Mouse (Mus musculus) E14TG2a.4 (cell line): ENCODE data around the gene Iffo2.

ENCODE experiments used
- H3K27me3 ChIP-seq: 2 replicates; pipeline ENCODE4 v1.6.1; 2014; ENCODE audit warnings: low read length, control low read depth; ENCODE audit not compliant: insufficient read depth
- H3K36me3 ChIP-seq: 2 replicates; pipeline ENCODE4 v1.6.1; 2014; ENCODE audit warnings: low read length, control low read depth; ENCODE audit not compliant: insufficient read depth
- H3K4me1 ChIP-seq: replicated peaks from 2 replicates; pipeline ENCODE4 v1.6.1; 2014; ENCODE audit warnings: low read depth, low read length, control low read depth
- H3K4me3 ChIP-seq: replicated peaks from 2 replicates; pipeline ENCODE4 v1.5.1; 2014; ENCODE audit warnings: mild to moderate bottlenecking, low read length
- H3K9me3 ChIP-seq: 2 replicates; pipeline ENCODE4 v1.6.1; 2014; ENCODE audit warnings: low read length, control low read depth
- CTCF ChIP-seq: conservative IDR thresholded peaks from 2 replicates; pipeline ENCODE4 v1.5.1; 2014; ENCODE audit warnings: low read length
- NANOG ChIP-seq: IDR thresholded peaks from 2 replicates; pipeline ENCODE4 v1.6.1; 2014; ENCODE audit warnings: borderline replicate concordance, low read length, mixed read lengths
- POU5F1 ChIP-seq: IDR thresholded peaks from 2 replicates; pipeline ENCODE4 v1.6.1; 2014; ENCODE audit warnings: low read length, borderline replicate concordance

The Iffo2 gene

DNA sequence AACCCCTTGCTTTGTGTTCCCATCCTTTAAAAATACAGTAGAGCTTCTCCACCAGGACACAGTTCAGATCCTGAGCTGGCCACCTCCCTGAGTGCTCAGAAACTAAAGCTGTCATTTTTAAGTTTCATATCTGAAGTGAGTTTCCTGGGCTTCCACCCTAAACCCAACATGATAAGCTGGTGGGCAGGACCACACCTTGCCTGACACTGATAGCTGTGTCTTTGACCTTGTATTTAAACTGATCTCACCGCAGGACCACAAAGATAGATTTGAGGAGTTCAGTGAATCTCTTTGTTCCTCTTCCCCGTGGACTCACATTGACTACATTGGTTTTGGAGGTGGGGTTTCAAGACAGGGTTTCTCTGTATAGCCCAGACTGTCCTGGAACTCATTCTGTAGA, 17.4 kb upstream of the Iffo2 start:
- TF ChIP-seq CTCF (no peak), NANOG (no peak), POU5F1 (no peak)
- H3K27me3 ChIP-seq, result no peaks in the 10 kb centered on the region
- no peaks in the 10 kb centered on the region; the same call in 1 of the 2 replicates for H3K4me1 ChIP-seq
- no peaks in the 10 kb centered on the region for H3K9me3 ChIP-seq
- no peak overlapping the region for H3K4me3 ChIP-seq
- H3K36me3 ChIP-seq, result no peaks in the 10 kb centered on the region

DNA sequence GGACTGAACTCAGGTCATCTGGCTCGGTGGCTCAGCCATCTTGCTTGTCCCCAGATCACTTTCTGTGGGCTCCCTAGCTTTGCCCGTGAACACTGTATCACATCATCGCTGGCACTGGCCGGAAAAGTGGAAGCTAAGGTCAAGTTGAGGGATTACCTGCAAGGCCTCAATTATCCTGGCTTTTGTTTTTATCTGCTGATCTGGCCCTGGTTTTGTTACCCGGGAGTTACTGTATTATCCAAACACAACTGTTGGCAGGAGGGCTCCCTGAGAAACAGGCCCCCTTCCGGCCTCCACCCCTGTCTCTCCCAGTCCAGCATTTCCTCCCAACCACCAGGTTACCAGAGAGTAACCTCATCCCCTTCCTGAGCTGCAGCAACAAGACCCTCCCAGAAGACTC, 11.1 kb upstream of the Iffo2 start:
- H3K27me3 ChIP-seq, result peaks cover 25% of the 10 kb centered on the region
- 0 out of 2 replicates have a peak, but pooled peaks cover 9% of the 10 kb centered on the region for H3K4me1 ChIP-seq
- H3K4me3 ChIP-seq, result no peak overlapping the region
- no peaks in the 10 kb centered on the region for H3K9me3 ChIP-seq
- TF ChIP-seq POU5F1, result no peak
- no peaks in the 10 kb centered on the region for H3K36me3 ChIP-seq

DNA sequence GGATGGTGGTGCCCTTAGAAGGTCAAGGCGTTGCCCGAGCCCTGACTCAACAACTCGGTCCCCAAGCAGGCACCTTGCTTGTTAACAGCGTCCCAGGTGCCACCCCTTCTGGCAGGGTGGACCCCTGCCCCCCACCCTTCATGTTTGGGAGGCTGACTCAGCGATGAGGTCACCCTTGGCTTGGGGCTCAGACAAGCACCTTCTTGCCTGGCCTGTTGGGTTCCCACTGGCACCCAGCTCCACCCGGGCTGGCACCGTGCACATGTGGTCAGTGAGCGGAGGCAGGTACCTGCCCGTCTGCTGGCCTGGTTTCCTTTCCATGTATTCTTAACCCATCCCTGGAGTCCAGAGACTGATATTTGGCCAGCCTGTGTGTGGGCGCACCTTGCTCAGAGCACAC, 8.4 kb upstream of the Iffo2 start:
- no peaks in the 10 kb centered on the region; the same call in 1 of the 2 replicates for H3K9me3 ChIP-seq
- no peaks in the 10 kb centered on the region for H3K36me3 ChIP-seq
- TF ChIP-seq CTCF, result no peak
- no peak for TF ChIP-seq NANOG
- TF ChIP-seq POU5F1, result no peak
- 0 out of 2 replicates have a peak, but pooled peaks cover 9% of the 10 kb centered on the region for H3K4me1 ChIP-seq
- H3K4me3 ChIP-seq, result no peak overlapping the region
- peaks cover 25% of the 10 kb centered on the region for H3K27me3 ChIP-seq

DNA sequence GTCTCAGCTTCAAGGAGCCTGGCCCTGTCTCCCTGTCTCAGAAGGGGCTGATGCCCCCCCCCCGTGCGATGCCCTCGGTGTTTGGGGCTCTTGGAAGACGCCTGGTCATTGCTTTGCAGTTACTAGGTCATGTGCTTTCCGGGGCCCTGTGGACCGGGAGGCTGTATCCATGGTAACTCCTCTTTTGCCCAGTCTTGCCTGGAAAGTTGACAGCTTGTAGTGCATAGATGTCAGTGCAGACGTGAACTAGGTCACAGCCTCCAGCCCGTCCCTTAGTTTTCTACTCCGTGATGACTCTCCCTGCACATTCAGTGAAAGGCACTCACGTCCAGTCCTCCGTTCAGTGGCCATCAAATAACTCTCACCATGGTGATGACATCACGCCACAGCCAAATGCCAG, 3.9 kb upstream of the Iffo2 start:
- H3K9me3 ChIP-seq, result no peaks in the 10 kb centered on the region; the same call in 1 of the 2 replicates
- H3K27me3 ChIP-seq, result peaks cover 27% of the 10 kb centered on the region
- no peak overlapping the region for H3K4me3 ChIP-seq
- TF ChIP-seq CTCF (no peak), POU5F1 (no peak), NANOG (no peak)
- no peaks in the 10 kb centered on the region for H3K36me3 ChIP-seq
- no peaks in the 10 kb centered on the region for H3K4me1 ChIP-seq

DNA sequence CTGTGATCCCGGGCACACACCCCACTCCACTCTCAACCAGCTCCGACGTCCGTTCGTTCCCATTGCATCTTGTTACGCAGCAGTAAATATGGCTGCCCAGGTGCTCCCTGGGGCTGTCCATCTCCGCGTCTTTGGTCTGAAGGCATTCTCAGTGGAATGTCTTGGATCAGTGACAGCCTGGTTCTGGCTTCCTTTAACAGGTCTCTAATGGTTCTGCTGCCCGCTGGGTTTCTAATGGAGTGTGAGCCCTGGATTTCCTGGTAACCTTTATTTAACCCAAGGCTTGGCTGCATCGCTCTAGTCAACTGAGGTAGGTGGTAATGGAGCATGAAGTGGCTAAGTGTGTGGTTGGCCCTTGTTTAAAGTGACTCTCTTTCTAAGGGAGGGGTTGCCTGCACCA, 1.7 kb downstream of the Iffo2 start:
- no peak overlapping the region for H3K4me3 ChIP-seq
- no peaks in the 10 kb centered on the region for H3K9me3 ChIP-seq
- H3K4me1 ChIP-seq, result peaks cover 8% of the 10 kb centered on the region
- H3K36me3 ChIP-seq, result no peaks in the 10 kb centered on the region
- peaks cover 25% of the 10 kb centered on the region for H3K27me3 ChIP-seq
- no peak for TF ChIP-seq CTCF
- TF ChIP-seq POU5F1, result no peak
- no peak for TF ChIP-seq NANOG

DNA sequence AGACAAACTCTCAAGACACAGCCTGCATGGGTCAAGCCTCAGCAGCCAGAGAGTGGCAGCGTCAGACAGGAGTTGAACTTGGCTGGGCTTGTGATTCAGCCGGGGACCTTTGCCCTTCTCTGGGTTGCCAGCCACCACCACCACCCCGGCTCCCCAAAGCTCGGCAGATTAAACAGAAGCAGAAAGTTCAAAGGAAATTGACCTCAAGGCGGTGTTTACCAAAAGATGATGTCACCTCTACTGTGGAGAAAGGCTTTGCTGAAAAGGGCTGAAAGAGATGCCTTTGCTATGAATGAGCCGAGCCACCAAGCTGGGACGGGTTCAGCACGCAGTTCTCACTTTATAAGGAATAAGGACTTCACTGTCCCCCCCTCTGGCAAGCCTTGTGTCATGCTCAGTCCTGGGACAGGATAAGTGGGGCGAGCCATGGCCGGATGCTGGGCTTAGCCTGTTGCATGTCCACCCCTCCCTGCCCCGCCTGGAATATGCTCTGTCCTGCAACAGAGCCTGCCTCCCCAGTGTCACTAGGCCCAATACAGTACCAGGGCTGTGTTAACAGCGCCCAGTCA, 4.9 kb downstream of the Iffo2 start:
- TF ChIP-seq POU5F1 (no peak), NANOG (no peak), CTCF (no peak)
- Histone ChIP-seq H3K4me3 (no peak overlapping the region), H3K4me1 (peaks cover 8% of the 10 kb centered on the region), H3K9me3 (no peaks in the 10 kb centered on the region), H3K36me3 (no peaks in the 10 kb centered on the region), H3K27me3 (peaks cover 36% of the 10 kb centered on the region)

DNA sequence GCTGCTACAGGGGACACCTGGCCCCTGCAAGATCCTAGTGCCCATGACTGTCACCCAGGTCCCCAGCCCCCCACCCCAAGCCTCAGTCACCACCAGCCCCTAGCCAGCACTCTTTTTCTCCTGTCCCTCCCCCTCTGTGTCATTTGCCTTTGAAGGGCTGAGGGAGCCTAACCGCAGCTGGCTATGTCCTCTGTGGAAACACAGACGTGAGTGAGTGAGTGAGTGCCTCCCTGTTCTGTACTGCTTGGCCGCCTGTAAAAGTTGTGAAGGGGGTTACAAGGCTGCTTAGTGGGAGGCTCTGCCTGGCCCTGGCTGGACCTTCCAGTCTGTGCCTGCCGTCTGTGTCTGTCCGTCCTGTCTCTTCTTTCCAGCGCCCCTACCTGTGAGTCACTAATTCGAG, 5.4 kb downstream of the Iffo2 start:
- H3K4me3 ChIP-seq, result no peak overlapping the region
- no peak for TF ChIP-seq CTCF
- no peak for TF ChIP-seq POU5F1
- no peak for TF ChIP-seq NANOG
- H3K9me3 ChIP-seq, result no peaks in the 10 kb centered on the region
- H3K4me1 ChIP-seq, result peaks cover 8% of the 10 kb centered on the region
- H3K27me3 ChIP-seq, result peaks cover 36% of the 10 kb centered on the region
- no peaks in the 10 kb centered on the region for H3K36me3 ChIP-seq

DNA sequence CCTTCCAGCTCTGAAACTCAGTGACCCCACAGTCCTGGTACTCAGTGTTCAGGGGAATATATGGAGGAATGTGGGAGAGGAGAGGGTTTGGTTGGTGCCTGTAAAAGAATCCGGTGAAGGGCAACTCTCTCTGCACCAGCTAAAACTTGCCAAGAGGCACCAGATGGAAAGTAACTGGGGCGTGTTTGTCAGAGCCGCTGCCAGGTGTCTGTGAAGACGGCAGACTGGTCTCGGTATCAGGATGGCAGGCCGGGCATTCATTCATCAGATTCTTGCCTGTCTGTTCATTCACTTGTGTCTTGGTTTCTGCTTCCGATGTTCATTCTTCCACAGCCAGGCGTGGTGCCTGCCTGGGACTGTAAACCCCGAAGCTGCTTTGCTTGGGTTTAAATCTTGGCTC, 6.4 kb downstream of the Iffo2 start:
- no peaks in the 10 kb centered on the region for H3K9me3 ChIP-seq
- no peak overlapping the region for H3K4me3 ChIP-seq
- peaks cover 8% of the 10 kb centered on the region for H3K4me1 ChIP-seq
- peaks cover 30% of the 10 kb centered on the region; the same call in 1 of the 2 replicates for H3K27me3 ChIP-seq
- H3K36me3 ChIP-seq, result no peaks in the 10 kb centered on the region
- TF ChIP-seq NANOG, result no peak
- TF ChIP-seq CTCF, result no peak
- no peak for TF ChIP-seq POU5F1

DNA sequence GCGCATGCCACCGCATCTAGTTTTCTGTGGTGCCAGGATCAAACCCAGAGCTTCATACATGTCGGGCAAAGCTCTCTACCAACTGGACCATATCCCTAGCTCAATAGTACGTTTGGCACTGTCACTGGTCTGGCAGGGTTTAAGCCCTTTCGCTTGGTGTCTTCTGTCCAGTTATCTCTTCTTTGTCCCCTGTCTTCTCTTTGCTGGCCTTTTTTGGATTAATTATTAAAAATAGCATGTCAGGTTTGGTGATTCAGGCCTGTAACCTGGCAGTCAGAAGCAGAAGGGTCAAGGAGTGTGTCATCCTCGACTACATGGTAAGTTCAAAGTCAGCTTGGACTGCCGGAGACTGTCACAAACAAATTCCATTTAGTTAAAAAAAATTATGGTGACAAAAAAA, 10.4 kb downstream of the Iffo2 start:
- H3K36me3 ChIP-seq, result no peaks in the 10 kb centered on the region
- H3K27me3 ChIP-seq, result peaks cover 20% of the 10 kb centered on the region; the same call in 1 of the 2 replicates
- H3K4me1 ChIP-seq, result peaks cover 15% of the 10 kb centered on the region
- H3K4me3 ChIP-seq, result no peak overlapping the region
- no peaks in the 10 kb centered on the region for H3K9me3 ChIP-seq
- TF ChIP-seq CTCF (no peak), POU5F1 (no peak), NANOG (no peak)
